In genomic region chr12:77517691-77518090, GRCm38 (mm10) we compare ENCODE assay signal across 23 mouse cellular contexts.
DNase-seq lines count a peak whose midpoint lies in the region; ATAC-seq and TF ChIP-seq lines count a peak whose summit lies in the region.
"Had no signal": no experiment of that assay in that cellular context is flagged by ENCODE, and none has a peak within 500 bp of the region (broad histone marks: within the 10 kb centered on the region; RNA-seq: fewer than 3 reads in every experiment).

No protein-coding gene starts in this region.

- H3K27ac ChIP-seq in hindbrain, postnatal 0 days, result no peak overlapping the region
- H3K27ac ChIP-seq in hindbrain, embryonic 11.5 days (ENCODE audit: low read depth, low read length), result no peak overlapping the region
- H3K27ac ChIP-seq in limb, embryonic 10.5 days, result peak overlapping the region; percentile 53; the same call in 1 of the 2 replicates
- H3K27ac ChIP-seq: embryonic facial prominence, embryonic 15.5 days; forebrain, embryonic 10.5 days; heart, embryonic 13.5 days; hindbrain, embryonic 12.5 days had no signal

- WGBS in hindbrain, postnatal 0 days, result 86% methylated on average over 12 of the region's 12 CpGs
- WGBS in hindbrain, embryonic 11.5 days, result 87% methylated on average over 12 of the region's 12 CpGs
- WGBS in limb, embryonic 10.5 days, result 86% methylated on average over 12 of the region's 12 CpGs

- 0 out of 2 replicates have a peak, but pooled peaks have one; percentile 45 for ATAC-seq in hindbrain, postnatal 0 days
- no peak for ATAC-seq in hindbrain, embryonic 11.5 days (ENCODE audit: low FRiP score)
- ATAC-seq: CD4-positive, CD25-positive, alpha-beta regulatory T cell, adult 4 months; forebrain, embryonic 14.5 days; hindbrain, embryonic 16.5 days had no signal

- no peaks in the 10 kb centered on the region for H3K9me3 ChIP-seq in hindbrain, postnatal 0 days (ENCODE audit: low read length)
- H3K9me3 ChIP-seq in hindbrain, embryonic 11.5 days (ENCODE audit: control insufficient read depth, low read length), result no peaks in the 10 kb centered on the region
- no peaks in the 10 kb centered on the region for H3K9me3 ChIP-seq in limb, embryonic 10.5 days (replicated peaks)
- H3K9me3 ChIP-seq: embryonic facial prominence, embryonic 15.5 days; forebrain, embryonic 10.5 days; G1E; heart, embryonic 13.5 days; hindbrain, embryonic 12.5 days had no signal

- no peak overlapping the region for H3K9ac ChIP-seq in hindbrain, postnatal 0 days (replicated peaks; ENCODE audit: low read length)
- H3K9ac ChIP-seq in hindbrain, embryonic 11.5 days (ENCODE audit: low read depth, low read length), result no peak overlapping the region
- H3K9ac ChIP-seq: embryonic facial prominence, embryonic 15.5 days; heart, embryonic 13.5 days; hindbrain, embryonic 12.5 days had no signal

- H3K4me2 ChIP-seq in hindbrain, postnatal 0 days (ENCODE audit: low read depth, low read length), result no peak overlapping the region
- no peak overlapping the region for H3K4me2 ChIP-seq in hindbrain, embryonic 11.5 days (replicated peaks; ENCODE audit: low read depth, low read length)
- H3K4me2 ChIP-seq: embryonic facial prominence, embryonic 15.5 days; heart, embryonic 13.5 days; hindbrain, embryonic 12.5 days had no signal

- DNase-seq in hindbrain, postnatal 0 days (ENCODE audit: low spot score), result no peak
- DNase-seq in hindbrain, embryonic 11.5 days (ENCODE audit: low spot score), result no peak
- peak; percentile 10 to 53 for DNase-seq in spleen, postnatal 4 days (ENCODE audit: low spot score in 2 of 2)
- DNase-seq in spleen, adult 18-20 months, result no peak
- peak; percentile 35 for DNase-seq in limb, embryonic 10.5 days (ENCODE audit: low spot score)
- no peak for DNase-seq in lung, postnatal 4 days
- no peak for DNase-seq in lung, postnatal 25 days (ENCODE audit: low spot score)
- DNase-seq: adrenal gland, adult 8-10 months; adrenal gland, postnatal 36 days; B cell, adult 2 months; cerebellum, adult 11 months; cerebellum, adult 8-10 months; gastrocnemius, postnatal 36 days; heart, postnatal 36 days had no signal

- H3K27me3 ChIP-seq in hindbrain, postnatal 0 days (ENCODE audit: insufficient read depth, low read length), result no peaks in the 10 kb centered on the region
- no peaks in the 10 kb centered on the region for H3K27me3 ChIP-seq in hindbrain, embryonic 11.5 days (ENCODE audit: control insufficient read depth, insufficient read depth, low read length)
- H3K27me3 ChIP-seq in limb, embryonic 10.5 days (ENCODE audit: low read depth, poor library complexity, severe bottlenecking), result no peaks in the 10 kb centered on the region
- H3K27me3 ChIP-seq: embryonic facial prominence, embryonic 15.5 days; hindbrain, embryonic 12.5 days had no signal

- H3K36me3 ChIP-seq in hindbrain, postnatal 0 days (ENCODE audit: insufficient read depth, low read length), result no peaks in the 10 kb centered on the region
- H3K36me3 ChIP-seq in hindbrain, embryonic 11.5 days (ENCODE audit: control insufficient read depth, insufficient read depth, low read length), result no peaks in the 10 kb centered on the region
- no peaks in the 10 kb centered on the region for H3K36me3 ChIP-seq in limb, embryonic 10.5 days
- H3K36me3 ChIP-seq: embryonic facial prominence, embryonic 15.5 days; forebrain, embryonic 10.5 days; G1E; heart, embryonic 13.5 days; hindbrain, embryonic 12.5 days had no signal

- H3K4me3 ChIP-seq in hindbrain, postnatal 0 days (ENCODE audit: low read length), result no peak overlapping the region
- H3K4me3 ChIP-seq in hindbrain, embryonic 11.5 days (ENCODE audit: low read depth, low read length), result no peak overlapping the region
- no peak overlapping the region for H3K4me3 ChIP-seq in limb, embryonic 10.5 days
- H3K4me3 ChIP-seq: embryonic facial prominence, embryonic 15.5 days; erythroblast, embryonic 14.5 days; forebrain, embryonic 10.5 days; heart, embryonic 13.5 days; hindbrain, embryonic 12.5 days had no signal

- TF ChIP-seq CTCF in hindbrain, postnatal 0 days (IDR thresholded peaks at IDR 0.05; ENCODE audit: low read depth), result no peak

- no peaks in the 10 kb centered on the region for H3K4me1 ChIP-seq in hindbrain, postnatal 0 days (ENCODE audit: insufficient read depth, low read length)
- H3K4me1 ChIP-seq in hindbrain, embryonic 11.5 days (replicated peaks; ENCODE audit: control insufficient read depth, insufficient read depth, low read length), result no peaks in the 10 kb centered on the region
- H3K4me1 ChIP-seq in limb, embryonic 10.5 days, result peaks cover 29% of the 10 kb centered on the region
- H3K4me1 ChIP-seq: embryonic facial prominence, embryonic 15.5 days; heart, embryonic 13.5 days; hindbrain, embryonic 12.5 days had no signal

Comparison
In these comparisons a context has a peak if more than half of its experiments do, and no peak if none do; other contexts are left out.
1. DNase-seq: peak in spleen, postnatal 4 days (2 of 2) and limb, embryonic 10.5 days (single experiment); none in hindbrain, postnatal 0 days (single experiment), hindbrain, embryonic 11.5 days (single experiment), spleen, adult 18-20 months (0 of 2), lung, postnatal 4 days (0 of 2) and lung, postnatal 25 days (single experiment).